Mouse (Mus musculus): ENCODE measurements around the gene Ccdc18. TPM values are rescaled to one million over a fixed set of nuclear protein-coding genes. Genes with fewer than 3 reads are reported as not detected.
A peak's percentile ranks its signal among the peaks of the same experiment; 100 is the strongest.
"Not testable (repeated sequence)": the region's sequence is repeated elsewhere in the genome, so short reads cannot be mapped to it uniquely, and the experiment has no call there.

The Ccdc18 gene
- polyA plus RNA-seq, 1 experiment: 0.11 TPM

DNA sequence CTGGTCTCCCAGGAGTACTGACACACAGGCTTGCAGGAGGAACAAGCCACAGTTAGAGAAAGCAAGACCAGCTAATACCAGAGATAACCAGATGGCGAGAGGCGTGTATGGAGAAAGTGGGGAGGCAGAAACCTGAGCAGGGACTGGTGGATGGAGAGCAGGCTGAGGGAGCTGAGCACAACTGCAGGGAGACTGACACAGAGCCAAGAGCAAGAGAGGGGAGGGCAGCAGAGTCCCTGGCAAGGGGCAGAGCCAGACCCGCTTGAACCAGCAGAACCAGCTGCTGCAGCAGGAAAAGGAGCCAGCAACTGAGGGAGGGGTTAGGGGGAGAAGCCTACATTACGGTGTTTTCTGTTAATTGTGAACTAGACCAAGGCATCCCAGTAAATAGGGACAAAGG, 130.0 kb downstream of the Ccdc18 start:
- DNase-seq (ENCODE audit: low spot score): no peak

DNA sequence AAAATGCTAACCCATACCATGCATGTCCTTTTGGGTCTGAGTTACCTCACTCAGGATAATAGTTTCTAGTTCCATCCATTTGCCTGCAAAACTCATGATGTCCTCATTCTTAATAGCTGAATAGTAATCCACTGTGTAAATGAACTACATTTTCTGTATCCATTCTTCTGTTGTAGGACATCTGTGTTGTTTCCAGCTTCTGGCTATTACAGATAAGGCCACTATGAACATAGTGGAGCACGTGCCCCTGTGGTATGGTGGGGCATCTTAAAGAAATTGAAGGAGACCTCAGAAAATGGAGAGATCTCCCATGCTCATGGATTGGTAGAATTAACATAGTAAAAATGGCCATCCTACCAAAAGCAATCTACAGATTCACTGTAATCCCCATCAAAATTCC, 131.1 kb downstream of the Ccdc18 start:
- DNase-seq (ENCODE audit: low spot score): not testable (repeated sequence)

DNA sequence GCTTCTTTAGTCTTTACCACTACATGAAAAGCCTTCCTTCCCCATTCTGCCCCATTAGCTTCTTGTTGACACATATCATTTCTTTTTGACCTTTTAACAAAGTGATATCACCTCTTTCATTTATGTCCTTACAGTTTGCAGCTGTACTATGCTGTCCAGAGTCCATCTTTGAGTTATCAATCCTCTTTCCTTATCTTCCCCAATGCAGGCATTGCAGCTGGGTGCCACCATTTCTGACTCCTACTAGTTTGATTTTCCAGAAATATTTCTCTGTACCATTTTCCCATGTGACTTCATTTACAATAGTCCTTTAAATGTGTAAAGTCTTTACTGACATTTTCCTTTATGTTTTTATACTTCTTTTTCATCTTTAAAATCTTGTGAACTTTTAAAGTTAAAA, 134.3 kb downstream of the Ccdc18 start:
- DNase-seq (ENCODE audit: low spot score): no peak

DNA sequence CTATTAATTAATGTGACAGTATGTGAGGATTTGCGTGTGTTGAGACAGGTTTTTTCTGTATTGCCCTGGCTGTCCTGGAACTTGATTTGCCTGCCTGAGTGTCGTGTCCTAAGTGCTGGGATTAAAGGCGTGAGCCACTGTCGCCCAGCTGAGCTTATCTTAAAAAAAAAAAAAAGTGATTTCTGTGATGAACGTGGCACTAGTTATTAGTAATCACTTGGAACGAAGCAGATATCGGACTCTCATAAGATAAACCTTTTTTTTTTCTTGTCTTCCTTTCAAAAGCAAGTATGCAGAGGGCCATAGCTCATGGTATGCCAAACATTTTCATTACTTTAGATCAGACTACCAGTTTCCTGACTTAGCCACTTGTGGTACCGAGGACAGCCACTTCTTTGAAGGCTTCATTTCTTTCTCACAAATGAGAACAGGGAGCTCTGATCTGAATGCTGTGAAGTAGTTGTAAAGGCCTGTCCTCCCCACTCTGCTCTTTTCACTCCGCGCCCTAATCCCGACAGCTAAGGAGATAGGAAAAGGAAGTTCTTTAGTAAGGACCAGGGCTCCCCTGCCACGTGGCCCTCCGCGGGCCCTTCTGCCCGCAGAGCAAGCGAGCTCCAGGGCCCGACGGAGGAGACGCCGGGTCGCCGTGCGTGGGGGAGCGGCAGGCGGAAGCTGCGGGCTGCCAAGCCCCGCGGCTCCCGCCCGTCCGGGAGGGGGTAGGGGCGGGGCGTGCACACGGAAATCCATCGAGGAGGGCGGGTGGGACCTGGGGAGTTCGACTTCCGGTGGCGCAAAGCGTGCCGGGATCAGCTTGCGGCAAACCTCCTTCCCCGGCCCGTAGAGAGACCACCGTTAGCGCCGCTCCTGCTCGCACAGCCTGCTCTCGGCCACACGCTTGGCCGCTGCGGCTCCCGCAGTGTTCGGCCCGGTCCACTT, 135.7 kb downstream of the Ccdc18 start, which contains the start of gene Dr1:
Gene Dr1, plus strand, starts transcription at position 771 of the 936 bp plus-strand sequence.
- DNase-seq (ENCODE audit: low spot score): peak; percentile 76

DNA sequence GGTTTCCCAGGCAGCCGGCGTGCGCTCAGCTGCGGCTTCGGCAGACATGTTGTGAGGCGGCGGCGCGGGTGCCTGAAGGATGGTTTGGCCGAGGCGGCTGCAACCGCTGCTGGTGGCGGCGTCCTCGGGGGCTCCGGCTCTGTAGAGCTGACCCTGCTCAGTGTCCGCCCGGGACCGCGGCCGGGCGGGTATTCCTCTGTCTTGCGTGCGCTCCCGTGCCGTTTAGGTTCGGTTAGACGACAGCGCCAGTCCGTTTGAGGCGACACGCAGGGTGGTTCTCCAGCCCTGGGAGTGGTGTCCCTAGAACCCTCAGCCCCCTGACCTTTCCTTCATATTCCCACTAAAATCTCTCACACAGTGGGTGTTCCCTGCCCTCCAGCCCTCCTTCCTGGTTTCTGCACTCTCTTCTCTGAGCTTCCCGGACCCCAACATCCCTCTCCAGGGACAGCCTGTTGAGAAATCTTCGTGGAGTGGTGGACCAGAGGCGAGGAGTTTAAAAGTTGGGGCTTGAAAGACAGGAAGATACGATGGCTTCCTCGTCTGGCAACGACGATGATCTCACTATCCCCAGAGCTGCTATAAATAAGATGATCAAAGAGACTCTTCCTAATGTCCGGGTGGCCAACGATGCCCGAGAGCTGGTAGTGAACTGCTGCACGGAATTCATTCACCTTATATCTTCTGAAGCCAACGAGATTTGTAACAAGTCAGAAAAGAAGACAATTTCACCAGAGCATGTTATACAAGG, 136.6 kb downstream of the Ccdc18 start:
- DNase-seq (ENCODE audit: low spot score): no peak

DNA sequence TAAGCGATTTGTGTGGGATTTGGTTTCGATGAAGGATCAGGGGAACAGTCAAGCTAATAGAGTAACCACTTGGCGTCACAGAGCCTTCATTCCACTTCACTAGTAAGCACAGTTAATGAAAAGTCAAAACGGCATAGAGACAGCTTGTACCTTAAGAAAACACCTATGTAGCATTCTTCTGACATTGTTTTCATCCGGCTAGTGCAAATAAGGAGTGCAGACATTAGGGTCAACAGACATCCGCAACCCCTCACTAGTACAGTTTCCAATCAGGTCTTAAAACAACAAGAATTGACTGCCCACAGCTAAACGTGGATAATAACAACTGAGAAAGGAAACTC, 137.1 kb downstream of the Ccdc18 start:
- no peak for DNase-seq (ENCODE audit: low spot score)

DNA sequence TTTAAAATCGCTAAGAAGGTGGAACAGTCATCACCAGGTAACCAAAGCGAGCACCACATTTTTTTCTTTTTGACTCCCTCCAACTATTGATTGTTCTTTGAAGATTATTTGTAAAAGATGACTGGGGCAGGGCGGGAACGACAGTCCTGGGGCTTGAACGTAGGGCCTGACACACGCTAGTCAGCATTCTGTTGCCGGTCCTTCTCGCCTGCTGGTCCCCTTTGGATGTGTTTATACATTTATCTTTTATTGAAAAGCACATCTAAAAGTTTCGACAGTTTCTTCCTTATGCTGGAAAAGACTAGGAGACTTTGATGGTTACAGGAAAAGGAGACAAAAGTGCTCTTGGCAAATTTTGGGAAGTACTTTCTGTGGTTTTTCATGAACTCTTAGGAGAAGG, 137.7 kb downstream of the Ccdc18 start:
- DNase-seq (ENCODE audit: low spot score): no peak

DNA sequence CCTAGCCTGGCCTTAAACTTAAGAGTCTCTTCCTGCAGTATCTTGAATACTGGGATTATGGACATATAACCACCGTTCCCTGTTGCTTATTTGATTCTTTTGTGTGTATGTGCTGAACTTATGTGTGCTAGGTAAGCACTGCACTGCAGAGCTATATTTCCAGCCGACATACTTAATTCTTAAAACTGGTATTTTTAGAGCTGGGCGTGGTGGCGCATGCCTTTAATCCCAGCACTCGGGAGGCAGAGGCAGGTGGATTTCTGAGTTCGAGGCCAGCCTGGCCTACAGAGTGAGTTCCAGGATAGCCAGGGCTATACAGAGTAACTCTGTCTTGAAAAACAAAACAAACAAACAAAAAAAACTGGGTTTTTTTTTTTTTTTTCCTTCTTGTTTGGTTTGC, 138.7 kb downstream of the Ccdc18 start:
- DNase-seq (ENCODE audit: low spot score): not testable (repeated sequence)

Other genes with a start within 250 kb of the Ccdc18 start
- 155 and 183 TPM in 2 replicates for gene Rpl5, start 232.4 kb upstream of the Ccdc18 start, polyA plus RNA-seq (2012; rRNA removed)
- 16.6 and 17.4 TPM in 2 replicates for gene Fam69a, start 145.8 kb upstream of the Ccdc18 start, polyA plus RNA-seq (2012; rRNA removed)
- 14.8 and 16.8 TPM in 2 replicates for gene Mtf2, start 67.2 kb upstream of the Ccdc18 start, polyA plus RNA-seq (2012; rRNA removed)
- 20.1 and 28.2 TPM in 2 replicates for gene Tmed5, start 255 bp upstream of the Ccdc18 start, polyA plus RNA-seq (2012; rRNA removed)
- gene Dr1, start 136.0 kb downstream of the Ccdc18 start, polyA plus RNA-seq (2012; rRNA removed): 23.5 and 27.0 TPM in 2 replicates
- gene Pigg, start 179.7 kb downstream of the Ccdc18 start, polyA plus RNA-seq (2012; rRNA removed): 8.7 and 9.1 TPM in 2 replicates
- gene Gm42517, start 235.0 kb downstream of the Ccdc18 start, polyA plus RNA-seq (2012; rRNA removed): 1.7 and 1.8 TPM in 2 replicates

Measured in urinary bladder, adult 2 months (tissue).